ENCODE assay signal across 20 mouse cellular contexts in the genomic region with DNA sequence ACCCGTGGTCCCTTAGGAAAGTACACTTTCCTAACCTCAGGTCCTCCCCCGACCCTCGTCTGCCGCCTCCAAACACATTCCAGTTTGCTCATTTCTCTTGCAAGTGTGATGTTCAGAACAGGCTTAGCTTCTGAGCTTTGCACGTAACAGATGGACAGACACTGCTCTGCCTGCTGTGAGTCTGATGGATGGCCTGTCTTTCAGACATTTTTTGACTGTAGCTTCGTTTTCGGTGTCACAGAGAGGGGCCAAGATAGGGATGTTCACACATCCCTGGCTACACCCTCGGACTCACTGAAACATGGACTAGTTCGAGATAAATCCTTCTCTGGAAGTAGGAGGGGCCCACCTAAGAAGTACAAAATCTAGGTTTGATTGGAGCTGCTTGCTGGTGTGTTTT.
A peak's percentile ranks its signal among the peaks of the same experiment; 100 is the strongest.
DNase-seq lines count a peak whose midpoint lies in the region; ATAC-seq lines count a peak whose summit lies in the region.
"Had no signal": no experiment of that assay in that cellular context is flagged by ENCODE, and none has a peak within 500 bp of the region (broad histone marks: within the 10 kb centered on the region; RNA-seq: fewer than 3 reads in every experiment).

No protein-coding gene starts in this region.

- no peak overlapping the region for H3K9ac ChIP-seq in heart, embryonic 12.5 days
- H3K9ac ChIP-seq in forebrain, embryonic 14.5 days (ENCODE audit: low read length) = no peak overlapping the region
- H3K9ac ChIP-seq: forebrain, embryonic 13.5 days; heart, embryonic 15.5 days; hindbrain, embryonic 15.5 days had no signal

- peak; percentile 76 for DNase-seq in heart, adult 11 months
- peak; percentile 35 to 52 for DNase-seq in layer of hippocampus, adult 18-20 months (ENCODE audit: low spot score in 2 of 2)
- DNase-seq in layer of hippocampus, adult 8-10 months (ENCODE audit: low spot score in 2 of 2) = no peak
- DNase-seq in R1 (ENCODE audit: low read depth, low spot score) = peak; percentile 16
- DNase-seq in forebrain, embryonic 14.5 days (ENCODE audit: low spot score) = no peak
- DNase-seq: adrenal gland, adult 8-10 months; cerebellum, adult 11-12 months; cerebellum, adult 9-11 months; gastrocnemius, adult 2 months; gastrocnemius, postnatal 25 days; heart, postnatal 14 days had no signal

- no peak overlapping the region for H3K4me3 ChIP-seq in heart, embryonic 12.5 days
- H3K4me3 ChIP-seq in brown adipose tissue, adult 24 weeks (ENCODE audit: insufficient read depth, low read depth, low read length) = no peak overlapping the region
- H3K4me3 ChIP-seq in forebrain, embryonic 14.5 days (ENCODE audit: low read depth, low read length) = no peak overlapping the region
- H3K4me3 ChIP-seq: embryonic facial prominence, embryonic 10.5 days; forebrain, embryonic 13.5 days; gastrocnemius, adult 2 months; heart, embryonic 15.5 days; hindbrain, embryonic 10.5 days; hindbrain, embryonic 15.5 days had no signal

- peaks cover 24% of the 10 kb centered on the region for H3K4me1 ChIP-seq in heart, embryonic 12.5 days (replicated peaks)
- H3K4me1 ChIP-seq in brown adipose tissue, adult 24 weeks (ENCODE audit: control insufficient read depth, insufficient read depth, insufficient read length, low read length) = no peaks in the 10 kb centered on the region; the same call in 1 of the 2 replicates
- peaks cover 3% of the 10 kb centered on the region for H3K4me1 ChIP-seq in forebrain, embryonic 14.5 days (ENCODE audit: control insufficient read depth, insufficient read depth, low read length)

- 30% methylated on average over 9 of the region's 9 CpGs for WGBS in heart, embryonic 12.5 days
- 68% methylated on average over 9 of the region's 9 CpGs for WGBS in forebrain, embryonic 14.5 days

- no peaks in the 10 kb centered on the region for H3K9me3 ChIP-seq in heart, embryonic 12.5 days (replicated peaks)
- H3K9me3 ChIP-seq in forebrain, embryonic 14.5 days (replicated peaks; ENCODE audit: control insufficient read depth, low read length) = no peaks in the 10 kb centered on the region
- H3K9me3 ChIP-seq: embryonic facial prominence, embryonic 10.5 days; forebrain, embryonic 13.5 days; heart, embryonic 15.5 days; hindbrain, embryonic 10.5 days; hindbrain, embryonic 15.5 days had no signal

- no peak overlapping the region for H3K4me2 ChIP-seq in heart, embryonic 12.5 days
- H3K4me2 ChIP-seq in forebrain, embryonic 14.5 days (ENCODE audit: low read length) = no peak overlapping the region
- H3K4me2 ChIP-seq: forebrain, embryonic 13.5 days; heart, embryonic 15.5 days; hindbrain, embryonic 15.5 days had no signal

- no peaks in the 10 kb centered on the region for H3K27me3 ChIP-seq in heart, embryonic 12.5 days (replicated peaks)
- H3K27me3 ChIP-seq in forebrain, embryonic 14.5 days (replicated peaks; ENCODE audit: control insufficient read depth, insufficient read depth, low read length) = no peaks in the 10 kb centered on the region
- H3K27me3 ChIP-seq: forebrain, embryonic 13.5 days; heart, embryonic 15.5 days; hindbrain, embryonic 15.5 days had no signal

- ATAC-seq in heart, embryonic 12.5 days (ENCODE audit: insufficient number of reproducible peaks, low FRiP score) = no peak
- ATAC-seq in forebrain, embryonic 14.5 days = no peak
- ATAC-seq: forebrain, embryonic 13.5 days; inflammation-experienced regulatory T-cells, adult 6 months; intestine, postnatal 0 days had no signal

- no peaks in the 10 kb centered on the region for H3K36me3 ChIP-seq in heart, embryonic 12.5 days
- H3K36me3 ChIP-seq in forebrain, embryonic 14.5 days (ENCODE audit: control insufficient read depth, insufficient read depth, low read length) = no peaks in the 10 kb centered on the region
- H3K36me3 ChIP-seq: embryonic facial prominence, embryonic 10.5 days; heart, embryonic 15.5 days; hindbrain, embryonic 10.5 days; hindbrain, embryonic 15.5 days had no signal

- no peak overlapping the region; the same call in 1 of the 2 replicates for H3K27ac ChIP-seq in heart, embryonic 12.5 days (ENCODE audit: poor library complexity, severe bottlenecking)
- 0 out of 2 replicates have a peak overlapping the region, but pooled peaks have one; percentile 10 for H3K27ac ChIP-seq in brown adipose tissue, adult 24 weeks (replicated peaks; ENCODE audit: low read depth, low read length)
- H3K27ac ChIP-seq in forebrain, embryonic 14.5 days (ENCODE audit: low read depth, low read length) = no peak overlapping the region
- H3K27ac ChIP-seq: embryonic facial prominence, embryonic 10.5 days; forebrain, embryonic 13.5 days; gastrocnemius, adult 2 months; heart, embryonic 15.5 days; hindbrain, embryonic 10.5 days; hindbrain, embryonic 15.5 days had no signal

Comparison
In these comparisons a context has a peak if more than half of its experiments do, and no peak if none do; other contexts are left out.
1. DNase-seq: peak in heart, adult 11 months (single experiment), layer of hippocampus, adult 18-20 months (2 of 2) and R1 (single experiment); none in layer of hippocampus, adult 8-10 months (0 of 2) and forebrain, embryonic 14.5 days (single experiment).